Mouse (Mus musculus): ENCODE measurements at regions not wholly inside any gene's neighbourhood (a gene's known extent, or its start where the extent isn't known, plus 50 kb on each side); places are given as distances from the start of the nearest gene placed in this dataset.

DNA sequence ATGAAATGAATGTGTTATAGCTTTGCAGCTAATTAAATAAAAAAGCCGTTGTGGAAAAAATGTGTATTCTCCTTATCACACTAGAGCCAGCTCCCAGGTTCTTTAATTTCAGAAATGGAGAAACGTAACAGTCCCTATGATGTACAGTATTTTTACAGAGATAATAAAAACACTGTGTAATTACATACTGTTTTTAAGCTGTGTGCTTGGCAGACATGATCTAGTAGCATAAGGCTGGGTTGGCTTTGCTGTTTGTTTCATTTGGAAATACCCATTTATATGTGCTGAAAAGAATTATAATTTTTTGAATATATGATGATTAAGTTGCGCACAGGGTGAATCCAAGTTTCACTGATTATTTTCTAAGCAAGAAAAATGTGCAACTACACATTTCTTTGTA is 417.4 kb upstream of the Adarb2 start:
- TF ChIP-seq CTCF (IDR thresholded peaks at IDR 0.05; ENCODE audit: low read depth, low read length) (no peak), POLR2A (IDR thresholded peaks at IDR 0.05; ENCODE audit: extremely low read depth, insufficient read depth, low read length) (no peak)

Measured in liver, adult 2 months (tissue).